Mouse (Mus musculus): ENCODE measurements around the gene Ercc2. TPM values are rescaled to one million over a fixed set of nuclear protein-coding genes. Genes with fewer than 3 reads are reported as not detected.

Gene Ercc2
- 0.67 TPM for polyA plus RNA-seq (2014; fragmentation: Illumina TruSeq; extraction: RNeasy Lipid Tissue Mini Kit (QIAGEN cat#74804); ENCODE audit: low read depth, low replicate concordance)

DNA sequence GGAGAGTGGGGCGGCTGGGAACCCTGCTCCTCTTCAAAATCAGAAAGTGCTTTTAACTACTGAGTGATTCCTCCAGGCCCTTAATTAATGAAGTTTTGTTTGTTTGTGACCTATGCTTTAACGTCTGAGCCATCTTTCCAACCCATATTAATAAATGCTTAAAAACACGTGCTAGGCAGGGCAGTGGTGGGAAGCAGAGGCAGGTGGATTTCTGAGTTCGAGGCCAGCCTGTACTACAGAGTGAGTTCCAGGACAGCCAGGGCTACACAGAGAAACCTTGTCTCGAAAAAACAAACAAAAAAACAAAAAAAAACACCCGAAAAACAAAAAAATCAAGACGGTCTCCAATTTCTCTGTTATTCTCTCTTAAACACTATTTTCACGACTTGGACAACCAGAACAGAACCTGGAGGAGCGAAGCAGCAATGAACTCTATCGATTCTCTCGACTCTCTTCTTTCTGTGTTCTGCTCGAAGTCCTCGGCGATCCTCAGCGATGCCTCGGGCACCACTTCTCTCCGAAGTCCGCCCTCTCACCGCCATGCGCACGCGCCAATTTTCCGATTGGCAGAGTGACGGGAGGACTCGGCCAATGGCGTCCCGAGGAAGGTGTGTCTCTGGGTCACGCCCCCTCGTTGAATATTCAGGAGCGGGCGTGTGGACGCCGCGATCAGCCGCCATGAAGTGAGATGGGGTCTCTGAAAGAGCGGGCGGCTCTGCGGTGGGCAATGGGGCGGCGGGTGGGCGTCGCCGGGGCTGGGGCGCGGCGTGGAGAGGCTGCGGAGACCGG is at the start of gene Ercc2:
TSS of gene Ercc2 (plus strand) at position 634 of the 789 bp plus-strand sequence.

DNA sequence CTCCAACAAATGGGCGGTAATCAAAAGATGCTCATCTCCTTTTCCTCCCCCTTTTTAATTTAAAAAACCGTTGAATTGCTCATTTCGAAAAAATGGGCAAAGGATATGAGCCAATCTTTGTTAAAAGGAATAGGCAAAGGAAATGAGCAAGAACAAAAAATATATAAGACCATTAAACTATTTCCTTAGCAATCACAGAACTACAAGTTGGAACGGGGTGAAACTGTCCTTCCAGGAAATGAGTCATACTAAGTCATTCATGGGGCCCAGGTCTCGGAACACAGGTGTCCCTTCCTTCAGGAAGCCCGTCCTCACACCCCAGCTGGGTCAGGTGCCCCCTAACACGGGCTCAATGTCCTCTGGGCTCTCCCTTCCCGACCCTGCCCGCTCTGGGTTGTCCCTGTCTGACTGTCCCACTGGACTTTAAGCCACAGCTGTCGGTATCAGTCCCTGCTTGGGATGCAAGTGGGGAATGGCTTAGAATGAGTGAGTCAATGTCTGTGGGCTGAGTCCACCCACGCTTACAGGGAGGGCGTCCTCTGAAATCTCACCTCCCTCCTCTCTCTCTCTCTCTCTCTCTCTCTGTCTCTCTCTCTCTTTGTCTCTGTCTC is 37.5 kb upstream of the Ercc2 start, which contains the start of gene Ercc1:
TSS of gene Ercc1 (plus strand) at position 542 of the 611 bp plus-strand sequence.

DNA sequence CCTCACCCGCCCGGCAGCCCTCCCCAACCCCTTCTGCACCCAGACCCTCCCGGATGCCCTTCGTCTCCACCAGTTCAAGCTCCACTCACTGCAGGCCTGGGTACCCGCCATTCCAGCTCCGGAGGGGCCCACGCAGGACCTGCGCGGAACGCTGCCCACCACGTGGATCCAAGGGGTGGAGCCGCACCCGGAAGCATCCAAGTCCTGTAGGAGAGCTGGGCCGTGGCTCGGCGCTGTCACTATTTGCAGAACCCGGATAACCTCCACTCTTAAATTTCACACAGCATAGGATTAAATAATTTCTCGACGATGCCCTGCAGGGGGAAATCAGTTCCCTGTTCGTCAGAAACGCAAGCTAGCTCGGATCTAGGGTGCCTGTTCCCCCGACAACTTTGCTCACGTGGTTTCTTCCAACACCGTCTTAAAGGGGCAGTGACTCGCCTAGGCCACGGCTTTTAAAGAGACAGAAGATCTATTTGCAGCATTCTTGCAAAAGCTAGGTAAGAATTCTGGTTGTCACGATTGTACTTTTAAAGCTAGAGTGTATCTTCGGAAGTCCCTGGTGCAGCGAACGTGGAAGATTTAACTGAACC is 22.4 kb upstream of the Ercc2 start, which contains the start of the genes Cd3eap and Ppp1r13l:
TSS of gene Cd3eap (minus strand) at position 185 of the 593 bp plus-strand sequence.
TSS of gene Ppp1r13l (plus strand) at position 451 of the 593 bp plus-strand sequence.

DNA sequence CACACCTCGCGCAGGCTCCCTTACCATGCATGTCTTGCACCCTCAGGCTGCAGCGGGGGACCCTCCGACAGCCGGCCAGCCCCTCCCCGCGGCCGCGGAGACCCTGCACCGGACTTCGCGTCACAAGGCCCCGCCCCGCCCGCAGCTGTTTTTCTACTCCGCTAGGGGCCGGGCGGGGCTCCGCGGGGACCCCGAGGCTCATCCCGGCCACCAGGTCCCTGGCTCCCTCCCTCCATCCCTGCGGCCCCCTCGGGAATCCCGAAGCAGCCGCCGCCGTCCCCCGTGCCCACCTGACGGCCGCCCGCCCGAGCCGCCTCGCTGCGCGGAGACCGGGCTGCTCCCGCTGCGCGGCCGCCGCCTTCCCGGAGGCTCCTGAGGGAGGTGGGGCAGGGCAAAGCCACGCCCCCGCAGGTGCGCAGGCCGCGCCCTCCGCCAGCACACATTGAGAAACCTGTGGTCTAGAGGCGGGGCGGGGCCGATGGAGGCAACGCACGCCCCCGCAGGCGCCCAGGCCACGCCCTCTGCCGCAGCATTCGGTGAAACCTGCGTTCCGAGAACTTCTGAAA is 22.0 kb downstream of the Ercc2 start, which contains the start of gene Klc3:
TSS of gene Klc3 (minus strand) at position 374 of the 566 bp plus-strand sequence.

DNA sequence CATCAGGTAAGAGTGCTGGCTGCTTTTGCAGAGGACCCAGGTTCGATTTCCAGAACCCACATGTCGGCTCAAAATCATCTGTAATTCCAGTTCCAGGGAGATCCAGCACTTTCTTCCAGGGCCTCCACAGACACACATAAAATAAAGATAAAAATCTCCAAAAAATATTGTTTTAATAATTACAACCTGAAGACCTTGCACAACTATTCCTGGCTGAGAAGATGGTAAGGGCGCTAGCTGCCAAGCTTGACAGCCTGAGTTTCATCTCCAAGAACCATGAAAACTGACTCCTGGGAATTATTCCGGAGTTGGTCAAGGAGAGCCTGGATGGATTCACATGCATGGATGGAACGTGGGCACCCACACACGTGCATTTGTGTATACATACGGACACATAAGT is 22.7 kb downstream of the Ercc2 start, which contains the start of gene Ckm:
TSS of gene Ckm (plus strand) at position 301 of the 400 bp plus-strand sequence.

Other genes starting within 250 kb of the Ercc2 start
- 3.1 TPM for gene Qpctl, start 232.7 kb upstream of the Ercc2 start, polyA plus RNA-seq (2014; fragmentation: Illumina TruSeq; extraction: RNeasy Lipid Tissue Mini Kit (QIAGEN cat#74804); ENCODE audit: low read depth, low replicate concordance)
- 5.1 TPM for gene Snrpd2, start 232.3 kb upstream of the Ercc2 start, polyA plus RNA-seq (2014; fragmentation: Illumina TruSeq; extraction: RNeasy Lipid Tissue Mini Kit (QIAGEN cat#74804); ENCODE audit: low read depth, low replicate concordance)
- gene Gipr, start 215.9 kb upstream of the Ercc2 start, polyA plus RNA-seq (2014; fragmentation: Illumina TruSeq; extraction: RNeasy Lipid Tissue Mini Kit (QIAGEN cat#74804); ENCODE audit: low read depth, low replicate concordance) = 3.4 TPM
- 0.31 TPM for gene Eml2, start 205.6 kb upstream of the Ercc2 start, polyA plus RNA-seq (2014; fragmentation: Illumina TruSeq; extraction: RNeasy Lipid Tissue Mini Kit (QIAGEN cat#74804); ENCODE audit: low read depth, low replicate concordance)
- 2.3 TPM for gene Gpr4, start 169.5 kb upstream of the Ercc2 start, polyA plus RNA-seq (2014; fragmentation: Illumina TruSeq; extraction: RNeasy Lipid Tissue Mini Kit (QIAGEN cat#74804); ENCODE audit: low read depth, low replicate concordance)
- 3.4 TPM for gene Opa3, start 153.7 kb upstream of the Ercc2 start, polyA plus RNA-seq (2014; fragmentation: Illumina TruSeq; extraction: RNeasy Lipid Tissue Mini Kit (QIAGEN cat#74804); ENCODE audit: low read depth, low replicate concordance)
- gene Vasp, start 110.2 kb upstream of the Ercc2 start, polyA plus RNA-seq (2014; fragmentation: Illumina TruSeq; extraction: RNeasy Lipid Tissue Mini Kit (QIAGEN cat#74804); ENCODE audit: low read depth, low replicate concordance) = 50.9 TPM
- not detected for gene Ppm1n, start 101.9 kb upstream of the Ercc2 start, polyA plus RNA-seq (2014; fragmentation: Illumina TruSeq; extraction: RNeasy Lipid Tissue Mini Kit (QIAGEN cat#74804); ENCODE audit: low read depth, low replicate concordance)
- gene Rtn2, start 99.4 kb upstream of the Ercc2 start, polyA plus RNA-seq (2014; fragmentation: Illumina TruSeq; extraction: RNeasy Lipid Tissue Mini Kit (QIAGEN cat#74804); ENCODE audit: low read depth, low replicate concordance) = 0.62 TPM
- 0.28 TPM for gene Fosb, start 72.0 kb upstream of the Ercc2 start, polyA plus RNA-seq (2014; fragmentation: Illumina TruSeq; extraction: RNeasy Lipid Tissue Mini Kit (QIAGEN cat#74804); ENCODE audit: low read depth, low replicate concordance)
- 0.92 TPM for gene Ercc1, start 37.2 kb upstream of the Ercc2 start, polyA plus RNA-seq (2014; fragmentation: Illumina TruSeq; extraction: RNeasy Lipid Tissue Mini Kit (QIAGEN cat#74804); ENCODE audit: low read depth, low replicate concordance)
- 0.87 TPM for gene Cd3eap, start 22.5 kb upstream of the Ercc2 start, polyA plus RNA-seq (2014; fragmentation: Illumina TruSeq; extraction: RNeasy Lipid Tissue Mini Kit (QIAGEN cat#74804); ENCODE audit: low read depth, low replicate concordance)
- 1.0 TPM for gene Ppp1r13l, start 22.3 kb upstream of the Ercc2 start, polyA plus RNA-seq (2014; fragmentation: Illumina TruSeq; extraction: RNeasy Lipid Tissue Mini Kit (QIAGEN cat#74804); ENCODE audit: low read depth, low replicate concordance)
- not detected for gene Klc3, start 22.1 kb downstream of the Ercc2 start, polyA plus RNA-seq (2014; fragmentation: Illumina TruSeq; extraction: RNeasy Lipid Tissue Mini Kit (QIAGEN cat#74804); ENCODE audit: low read depth, low replicate concordance)
- gene Ckm, start 22.8 kb downstream of the Ercc2 start, polyA plus RNA-seq (2014; fragmentation: Illumina TruSeq; extraction: RNeasy Lipid Tissue Mini Kit (QIAGEN cat#74804); ENCODE audit: low read depth, low replicate concordance) = not detected
- 1.4 TPM for gene Mark4, start 76.8 kb downstream of the Ercc2 start, polyA plus RNA-seq (2014; fragmentation: Illumina TruSeq; extraction: RNeasy Lipid Tissue Mini Kit (QIAGEN cat#74804); ENCODE audit: low read depth, low replicate concordance)
- gene Exoc3l2, start 81.3 kb downstream of the Ercc2 start, polyA plus RNA-seq (2014; fragmentation: Illumina TruSeq; extraction: RNeasy Lipid Tissue Mini Kit (QIAGEN cat#74804); ENCODE audit: low read depth, low replicate concordance) = 2.0 TPM
- 2.0 TPM for gene Bloc1s3, start 126.4 kb downstream of the Ercc2 start, polyA plus RNA-seq (2014; fragmentation: Illumina TruSeq; extraction: RNeasy Lipid Tissue Mini Kit (QIAGEN cat#74804); ENCODE audit: low read depth, low replicate concordance)
- gene Trappc6a, start 126.4 kb downstream of the Ercc2 start, polyA plus RNA-seq (2014; fragmentation: Illumina TruSeq; extraction: RNeasy Lipid Tissue Mini Kit (QIAGEN cat#74804); ENCODE audit: low read depth, low replicate concordance) = not detected
- not detected for gene Nkpd1, start 135.8 kb downstream of the Ercc2 start, polyA plus RNA-seq (2014; fragmentation: Illumina TruSeq; extraction: RNeasy Lipid Tissue Mini Kit (QIAGEN cat#74804); ENCODE audit: low read depth, low replicate concordance)
- gene Ppp1r37, start 181.1 kb downstream of the Ercc2 start, polyA plus RNA-seq (2014; fragmentation: Illumina TruSeq; extraction: RNeasy Lipid Tissue Mini Kit (QIAGEN cat#74804); ENCODE audit: low read depth, low replicate concordance) = 0.43 TPM
- not detected for gene Zfp296, start 195.3 kb downstream of the Ercc2 start, polyA plus RNA-seq (2014; fragmentation: Illumina TruSeq; extraction: RNeasy Lipid Tissue Mini Kit (QIAGEN cat#74804); ENCODE audit: low read depth, low replicate concordance)
- 12.5 TPM for gene Gemin7, start 195.6 kb downstream of the Ercc2 start, polyA plus RNA-seq (2014; fragmentation: Illumina TruSeq; extraction: RNeasy Lipid Tissue Mini Kit (QIAGEN cat#74804); ENCODE audit: low read depth, low replicate concordance)
- gene Clasrp, start 222.5 kb downstream of the Ercc2 start, polyA plus RNA-seq (2014; fragmentation: Illumina TruSeq; extraction: RNeasy Lipid Tissue Mini Kit (QIAGEN cat#74804); ENCODE audit: low read depth, low replicate concordance) = 3.3 TPM
- 0.39 TPM for gene Relb, start 247.4 kb downstream of the Ercc2 start, polyA plus RNA-seq (2014; fragmentation: Illumina TruSeq; extraction: RNeasy Lipid Tissue Mini Kit (QIAGEN cat#74804); ENCODE audit: low read depth, low replicate concordance)

Data from testis, adult 10 weeks (tissue).